Comparison of ENCODE assay signal across 8 mouse cellular contexts in genomic region chr15:97606630-97607381, GRCm38 (mm10).
A peak's percentile ranks its signal among the peaks of the same experiment; 100 is the strongest.
DNase-seq lines count a peak whose midpoint lies in the region; ATAC-seq and TF ChIP-seq lines count a peak whose summit lies in the region.

No protein-coding gene starts in this region.

- DNase-seq in kidney, adult 18-20 months = no peak
- peak; percentile 90 to 91 for DNase-seq in cerebellum, postnatal 10 days
- DNase-seq in frontal cortex, postnatal 10 days (ENCODE audit: low spot score in 2 of 2) = peak; percentile 60 to 63
- peak; percentile 70 to 81 for DNase-seq in kidney, postnatal 4 days
- no peak for DNase-seq in liver, embryonic 13.5 days
- DNase-seq in spleen, postnatal 10 days (ENCODE audit: low spot score in 2 of 2) = no peak

- H3K36me3 ChIP-seq in kidney, embryonic 14.5 days (ENCODE audit: control insufficient read depth, insufficient read depth, low read length) = no peaks in the 10 kb centered on the region
- H3K36me3 ChIP-seq in liver, embryonic 13.5 days = no peaks in the 10 kb centered on the region

- H3K27ac ChIP-seq in kidney, embryonic 14.5 days (ENCODE audit: low read depth, low read length) = no peak overlapping the region
- H3K27ac ChIP-seq in liver, embryonic 13.5 days = no peak overlapping the region
- peak overlapping the region; percentile 86 for H3K27ac ChIP-seq in olfactory bulb, adult 2 months (ENCODE audit: insufficient read depth, low read depth, low read length)

- H3K4me3 ChIP-seq in kidney, embryonic 14.5 days (ENCODE audit: low read length) = peak overlapping the region; percentile 38
- H3K4me3 ChIP-seq in liver, embryonic 13.5 days (replicated peaks) = 0 out of 2 replicates have a peak overlapping the region, but pooled peaks have one; percentile 2
- H3K4me3 ChIP-seq in olfactory bulb, adult 2 months (ENCODE audit: insufficient read depth, low read depth, low read length) = peak overlapping the region; percentile 37

- peak; percentile 45; the same call in 1 of the 2 replicates for TF ChIP-seq POLR2A in olfactory bulb, adult 2 months (IDR thresholded peaks at IDR 0.05; ENCODE audit: insufficient read depth, low read depth, low read length)

- H3K4me2 ChIP-seq in kidney, embryonic 14.5 days (replicated peaks; ENCODE audit: low read depth, low read length) = peak overlapping the region; percentile 78
- peak overlapping the region; percentile 45 for H3K4me2 ChIP-seq in liver, embryonic 13.5 days

- ATAC-seq in kidney, embryonic 14.5 days (ENCODE audit: low FRiP score, low TSS enrichment) = peak; percentile 79
- ATAC-seq in liver, embryonic 13.5 days (ENCODE audit: low read depth) = no peak

- no peak for TF ChIP-seq CTCF in olfactory bulb, adult 2 months (IDR thresholded peaks at IDR 0.05; ENCODE audit: insufficient read depth, low read depth, low read length)

- H3K9me3 ChIP-seq in kidney, embryonic 14.5 days (ENCODE audit: control insufficient read depth, low read length) = no peaks in the 10 kb centered on the region
- H3K9me3 ChIP-seq in liver, embryonic 13.5 days (replicated peaks) = no peaks in the 10 kb centered on the region

- no peaks in the 10 kb centered on the region for H3K27me3 ChIP-seq in kidney, embryonic 14.5 days (ENCODE audit: control insufficient read depth, insufficient read depth, low read length)
- H3K27me3 ChIP-seq in liver, embryonic 13.5 days = peaks cover 6% of the 10 kb centered on the region; the same call in 1 of the 2 replicates

- WGBS in kidney, embryonic 14.5 days = 12% methylated on average over 25 of the region's 25 CpGs
- 22% methylated on average over 25 of the region's 25 CpGs for WGBS in liver, embryonic 13.5 days (ENCODE audit: insufficient replicate concordance)
- WGBS in olfactory bulb, adult 2 months = 3% methylated on average over 25 of the region's 25 CpGs

- H3K9ac ChIP-seq in kidney, embryonic 14.5 days (ENCODE audit: low read depth, low read length) = peak overlapping the region; percentile 53; the same call in 1 of the 2 replicates
- H3K9ac ChIP-seq in liver, embryonic 13.5 days = no peak overlapping the region

- peaks cover 5% of the 10 kb centered on the region; the same call in 1 of the 2 replicates for H3K4me1 ChIP-seq in kidney, embryonic 14.5 days (ENCODE audit: control insufficient read depth, insufficient read depth, low read length)
- peaks cover 3% of the 10 kb centered on the region; the same call in 1 of the 2 replicates for H3K4me1 ChIP-seq in liver, embryonic 13.5 days (replicated peaks)
- peaks cover 10% of the 10 kb centered on the region for H3K4me1 ChIP-seq in olfactory bulb, adult 2 months (ENCODE audit: control insufficient read depth, insufficient read depth, low read length)

Comparison
In these comparisons a context has a peak if more than half of its experiments do, and no peak if none do; other contexts are left out.
1. DNase-seq: peak in cerebellum, postnatal 10 days (2 of 2), frontal cortex, postnatal 10 days (2 of 2) and kidney, postnatal 4 days (2 of 2); none in kidney, adult 18-20 months (single experiment), liver, embryonic 13.5 days (single experiment) and spleen, postnatal 10 days (0 of 2).
2. Peak in every context shown above with its lines, with median percentiles within 50 percentile points of each other: H3K4me3 ChIP-seq.